Mouse (Mus musculus): ENCODE results near the gene Rbm38. TPM values are rescaled to one million over a fixed set of nuclear protein-coding genes. Genes with fewer than 3 reads are reported as not detected.

Gene Rbm38
- polyA plus RNA-seq, 3 experiments from 2014 or later = 115 to 138 (median 124) TPM

GRCm38 (mm10) chr2:173037827-173038607 lies 17.7 kb downstream of the Rbm38 start:
- ATAC-seq = peak; percentile 47

GRCm38 (mm10) chr2:173039041-173039440 lies 18.7 kb downstream of the Rbm38 start:
- ATAC-seq = peak; percentile 57

GRCm38 (mm10) chr2:173040803-173041202 lies 20.5 kb downstream of the Rbm38 start:
- ATAC-seq = no peak

- ATAC-seq = no peak
Measured at GRCm38 (mm10) chr2:173041242-173041641, 20.9 kb downstream of the Rbm38 start.

GRCm38 (mm10) chr2:173041893-173042292 lies 21.6 kb downstream of the Rbm38 start:
- ATAC-seq = no peak

GRCm38 (mm10) chr2:173042504-173043162 lies 22.3 kb downstream of the Rbm38 start:
- ATAC-seq = no peak

- no peak for ATAC-seq
Measured at GRCm38 (mm10) chr2:173044198-173044970, 24.1 kb downstream of the Rbm38 start.

- peak; percentile 92 for ATAC-seq
Measured at GRCm38 (mm10) chr2:173046582-173047297, 26.4 kb downstream of the Rbm38 start.

- no peak for ATAC-seq
Measured at GRCm38 (mm10) chr2:173047471-173047870, 27.2 kb downstream of the Rbm38 start.

GRCm38 (mm10) chr2:173048041-173048745 lies 27.9 kb downstream of the Rbm38 start:
- no peak for ATAC-seq

- ATAC-seq = no peak
Measured at GRCm38 (mm10) chr2:173049231-173049630, 28.9 kb downstream of the Rbm38 start.

- ATAC-seq = no peak
Measured at GRCm38 (mm10) chr2:173049817-173050216, 29.5 kb downstream of the Rbm38 start.

- ATAC-seq = no peak
Measured at GRCm38 (mm10) chr2:173050604-173051382, 30.5 kb downstream of the Rbm38 start.

GRCm38 (mm10) chr2:173052881-173053280 lies 32.6 kb downstream of the Rbm38 start:
- no peak for ATAC-seq

GRCm38 (mm10) chr2:173053846-173054245 lies 33.5 kb downstream of the Rbm38 start:
- peak; percentile 90 for ATAC-seq

GRCm38 (mm10) chr2:173056303-173056881 lies 36.1 kb downstream of the Rbm38 start:
- ATAC-seq = peak; percentile 47

- no peak for ATAC-seq
Measured at GRCm38 (mm10) chr2:173056882-173057315, 36.6 kb downstream of the Rbm38 start.

GRCm38 (mm10) chr2:173057623-173058022 lies 37.3 kb downstream of the Rbm38 start:
- ATAC-seq = no peak

GRCm38 (mm10) chr2:173058263-173058662 lies 38.0 kb downstream of the Rbm38 start:
- no peak for ATAC-seq

- no peak for ATAC-seq
Measured at GRCm38 (mm10) chr2:173060450-173060849, 40.2 kb downstream of the Rbm38 start.
